Mouse (Mus musculus) testis, adult 2 months (tissue): ENCODE measurements at regions not wholly inside any gene's neighbourhood (a gene's known extent, or its start where the extent isn't known, plus 50 kb on each side); places are given as distances from the start of the nearest gene placed in this dataset.

Experiments used
- CTCF ChIP-seq: fragments of 200-500 bp; IDR thresholded peaks from 2 replicates; pipeline ENCODE4 v1.5.1; 2012; ENCODE audit warnings: low read depth, mild to moderate bottlenecking, inconsistent platforms, low read length, moderate library complexity; ENCODE audit not compliant: control insufficient read depth, insufficient read depth, insufficient replicate concordance
- POLR2A ChIP-seq: fragments of 200-500 bp; IDR thresholded peaks from 2 replicates; pipeline ENCODE4 v1.6.1; 2012; ENCODE audit warnings: low read depth, mild to moderate bottlenecking, inconsistent platforms, low read length, moderate library complexity; ENCODE audit not compliant: control insufficient read depth

GRCm38 (mm10) chr19:33053199-33053867 is 296.0 kb downstream of the Pten start:
- TF ChIP-seq CTCF (no peak), POLR2A (no peak)
